Mouse (Mus musculus): ENCODE results near the gene Cwc25. TPM values are rescaled to one million over a fixed set of nuclear protein-coding genes. Genes with fewer than 3 reads are reported as not detected.

The Cwc25 gene
- polyA plus RNA-seq (2012; ENCODE audit: low replicate concordance): 9.5 and 15.2 TPM in 2 replicates

DNA sequence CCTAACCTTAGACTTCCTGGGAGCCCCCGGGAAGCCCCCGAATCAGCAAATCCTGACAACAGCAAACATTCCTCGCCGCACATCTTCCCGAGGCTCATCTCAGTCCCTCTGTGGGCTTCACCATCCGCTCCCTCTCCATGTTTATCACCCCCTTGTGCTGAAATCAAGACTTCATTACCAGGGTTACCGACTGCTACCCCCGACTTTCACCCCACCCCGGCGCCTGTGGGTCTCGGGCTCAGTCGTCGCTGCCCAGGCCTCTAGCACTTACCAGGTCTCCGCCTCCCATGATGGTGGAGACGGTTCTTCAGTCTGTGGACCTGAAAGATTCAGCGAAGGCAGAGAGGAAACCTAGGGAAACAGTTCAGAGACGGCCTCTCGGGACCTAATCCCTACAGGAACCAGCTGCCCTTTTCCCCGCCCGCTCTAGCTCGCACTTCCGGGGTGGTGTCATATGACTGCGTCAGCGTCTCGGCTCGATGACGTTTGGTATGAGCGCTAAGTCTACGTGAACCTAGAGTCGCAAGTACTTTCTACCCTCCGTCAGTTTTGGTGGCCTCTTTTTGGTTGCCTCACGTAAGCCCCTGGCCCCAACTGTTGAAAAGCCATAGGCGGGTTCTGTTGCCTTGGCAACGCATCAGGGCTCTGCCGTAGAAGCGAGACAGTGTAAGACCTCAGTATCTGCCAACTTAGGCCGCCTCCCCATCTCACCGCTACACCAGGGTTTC lies at the start of gene Cwc25:
Gene Cwc25 (minus strand): TSS at position 403 of the 728 bp plus-strand sequence.

DNA sequence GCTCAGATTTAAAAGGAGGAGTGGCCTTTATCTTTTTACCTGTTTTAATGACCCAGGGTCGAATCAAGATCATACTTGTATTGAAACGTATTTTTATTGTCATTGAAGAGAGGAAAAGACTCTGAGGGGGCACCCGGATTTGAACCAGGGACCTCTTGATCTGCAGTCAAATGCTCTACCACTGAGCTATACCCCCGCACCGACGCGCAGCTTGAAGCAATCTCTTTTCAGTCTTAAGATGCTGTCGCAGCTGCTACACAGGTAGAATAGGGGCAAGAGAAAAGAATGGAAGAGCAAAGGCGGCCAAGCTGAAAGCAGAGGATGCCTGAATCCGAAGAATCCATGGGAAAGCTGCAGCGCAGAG lies 32.4 kb upstream of the Cwc25 start, which contains the start of gene Lasp1:
Gene Lasp1 (plus strand): TSS at position 219 of the 364 bp plus-strand sequence.

DNA sequence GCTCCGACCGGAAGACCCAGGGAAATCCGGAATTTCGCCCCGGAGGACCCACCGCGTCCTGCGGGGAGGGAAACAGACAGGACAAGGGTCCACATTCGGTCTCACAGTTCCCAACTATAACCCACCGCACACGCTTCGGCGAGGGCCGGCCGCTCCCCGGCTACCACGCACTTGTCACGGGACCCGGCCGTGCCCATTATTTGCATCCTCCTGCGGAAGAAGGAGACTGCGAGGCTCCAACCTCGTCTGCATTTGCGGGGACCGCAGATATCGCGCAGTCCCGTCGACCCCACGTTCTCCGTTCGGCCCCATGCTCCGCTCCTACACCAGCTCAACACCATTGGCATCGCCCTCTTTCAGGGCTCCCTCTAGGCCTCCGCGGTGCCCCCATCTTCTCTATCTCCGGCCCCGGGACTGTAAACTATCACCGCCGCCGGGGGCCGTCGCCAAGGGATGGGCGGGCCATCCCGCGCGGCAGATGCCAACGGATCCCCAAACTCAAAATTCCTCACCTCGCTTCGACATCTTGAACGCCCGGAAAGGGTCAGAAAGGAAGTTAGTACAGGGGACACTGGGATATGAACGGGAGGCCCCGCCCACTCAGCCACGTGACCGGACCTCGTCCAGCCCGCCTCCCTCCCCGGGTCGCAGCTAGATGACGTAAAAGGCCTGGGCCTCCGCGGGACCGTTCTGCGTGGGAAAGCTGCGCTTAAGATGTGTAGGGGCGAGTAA lies 15.6 kb upstream of the Cwc25 start, which contains the start of gene Rpl23:
Gene Rpl23 (minus strand): TSS at position 606 of the 732 bp plus-strand sequence.

DNA sequence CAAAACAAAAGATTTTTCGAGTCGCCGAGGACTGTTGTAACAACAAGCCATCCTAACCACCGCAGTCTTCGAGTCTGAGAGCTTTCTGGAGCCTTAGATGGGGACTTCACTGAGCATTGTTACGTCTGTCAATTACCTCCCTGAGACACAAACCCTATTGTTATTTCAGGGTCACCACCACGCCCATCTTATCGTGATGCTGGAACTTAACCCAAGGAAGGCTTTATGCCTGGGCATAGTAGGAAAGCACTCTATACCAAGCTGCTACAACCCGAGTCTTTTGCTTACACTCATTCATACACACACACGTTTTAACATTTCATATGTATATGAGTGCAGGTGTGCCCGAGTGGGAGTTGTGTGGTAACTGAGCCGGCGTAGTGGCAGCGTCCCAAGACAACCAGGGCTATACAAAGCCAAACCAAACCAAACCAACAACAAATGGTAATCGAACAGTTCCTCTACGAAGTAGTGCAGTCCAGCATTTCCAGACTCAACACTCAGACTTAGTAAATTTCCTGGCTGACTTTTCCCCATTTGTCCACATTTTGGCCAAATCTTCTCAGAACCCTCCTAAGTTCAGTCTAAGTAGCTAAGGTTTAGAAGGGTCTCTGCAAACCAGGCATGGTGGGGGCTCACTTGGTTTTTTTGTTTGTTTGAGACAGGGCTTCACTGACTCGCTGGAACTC lies 9.6 kb upstream of the Cwc25 start, which contains the start of gene 1700001P01Rik:
Gene 1700001P01Rik (minus strand): TSS at position 111 of the 689 bp plus-strand sequence.

DNA sequence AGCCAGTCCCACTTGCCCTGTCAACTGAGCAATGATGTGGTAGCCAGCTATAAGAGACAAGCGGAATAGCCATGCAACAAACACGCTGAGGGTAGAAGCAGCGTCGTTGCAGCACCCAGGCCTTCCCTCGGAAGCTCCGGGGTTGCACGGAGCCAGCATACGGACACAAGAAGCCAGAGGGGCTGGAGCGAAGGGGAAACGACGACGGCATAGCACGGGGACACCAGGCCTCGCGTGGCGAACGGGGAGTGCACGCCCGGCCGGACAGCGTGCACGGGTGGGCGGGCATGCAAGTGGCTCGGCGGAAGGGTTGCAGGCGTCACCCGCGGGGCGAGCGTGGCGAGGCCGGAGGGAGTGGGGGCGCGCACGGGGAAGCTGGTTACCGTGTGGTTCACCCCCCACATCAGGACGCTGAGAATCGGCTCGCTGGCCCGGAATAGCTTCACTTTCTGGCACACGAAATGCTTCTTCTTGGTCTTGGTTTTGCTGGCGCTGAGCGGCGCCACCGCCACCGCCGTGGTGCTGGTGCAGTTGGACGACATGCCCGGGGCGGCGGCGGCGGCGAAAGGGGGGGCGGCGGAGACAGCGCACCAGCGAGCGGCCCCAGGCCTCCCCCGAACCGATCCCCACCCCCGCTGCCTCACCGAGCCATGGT lies 22.2 kb downstream of the Cwc25 start, which contains the start of gene Pip4k2b:
Gene Pip4k2b (minus strand): TSS at position 642 of the 655 bp plus-strand sequence.

DNA sequence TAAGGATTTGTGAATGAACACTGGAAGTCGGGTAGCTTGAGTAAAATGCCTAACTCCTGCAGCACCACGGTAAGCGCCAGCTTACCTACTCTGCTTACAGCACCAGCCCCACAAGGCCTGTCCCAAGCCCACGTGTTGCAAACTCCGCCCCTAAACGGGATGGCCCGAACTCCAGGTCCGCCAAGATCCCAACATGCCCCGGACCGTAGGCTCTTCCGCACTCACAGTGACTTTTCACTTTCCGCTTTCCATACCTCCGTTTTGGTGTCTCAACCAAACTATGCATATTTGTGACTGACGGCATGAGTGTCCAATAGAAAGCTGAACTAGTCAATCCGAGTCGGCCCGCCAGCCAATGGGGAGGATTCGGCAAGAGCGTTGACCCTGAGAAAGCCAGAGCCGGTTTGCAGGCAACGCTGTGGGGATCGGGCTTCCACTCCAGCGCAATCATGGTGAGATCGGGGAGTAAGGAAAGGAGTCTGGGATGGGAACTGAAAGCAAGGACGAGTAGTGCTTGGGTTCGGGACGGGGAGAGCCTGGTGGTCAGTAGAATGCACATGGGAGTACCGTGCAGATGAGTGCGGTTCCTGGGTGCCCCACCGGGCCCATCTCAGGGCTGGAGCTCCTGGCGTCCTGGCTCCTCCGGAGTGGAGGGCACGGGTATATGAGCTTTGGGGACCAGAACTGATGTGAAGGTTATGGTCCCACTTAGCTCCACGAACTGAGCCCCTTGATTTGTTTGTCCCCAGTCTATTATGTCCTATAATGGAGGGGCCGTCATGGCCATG lies 63.1 kb downstream of the Cwc25 start, which contains the start of gene Psmb3:
Gene Psmb3 (plus strand): TSS at position 361 of the 788 bp plus-strand sequence.

DNA sequence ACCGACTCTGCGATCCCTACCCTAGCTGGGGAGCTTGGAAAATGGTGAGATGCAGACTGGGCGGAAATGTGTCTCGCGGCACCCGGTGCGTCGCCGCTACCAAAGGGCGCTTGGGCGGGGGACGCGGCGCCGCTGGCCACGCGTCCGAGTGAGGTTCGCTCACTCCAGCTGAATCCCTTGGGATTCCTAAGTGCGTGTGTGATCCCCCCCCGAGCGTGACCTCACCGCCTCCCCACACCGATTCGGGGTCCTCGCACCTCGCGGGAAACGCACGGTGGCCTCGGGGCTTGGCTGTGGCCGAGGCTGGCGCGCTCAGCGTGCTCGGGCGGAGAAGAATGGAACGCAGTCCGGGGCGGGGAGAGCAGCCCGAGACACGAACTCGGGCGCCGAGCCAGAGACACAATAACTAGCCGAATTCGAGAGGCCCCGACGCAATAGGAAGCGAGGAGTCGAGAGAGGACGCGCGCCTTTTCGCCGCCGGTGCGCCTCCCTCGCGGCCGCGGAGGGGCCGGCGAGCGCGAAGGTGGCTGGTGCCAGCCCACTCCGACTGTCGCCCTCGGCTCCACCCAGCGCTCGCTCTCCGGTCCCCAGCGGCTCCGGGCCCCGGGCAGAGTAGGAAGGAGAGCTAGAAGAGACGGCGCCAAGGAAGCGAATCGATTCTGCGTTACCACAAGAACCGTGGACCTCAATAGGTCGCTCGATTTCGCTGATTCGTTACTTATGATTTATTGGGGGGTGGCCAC lies 66.2 kb downstream of the Cwc25 start, which contains the start of gene Pcgf2:
Gene Pcgf2 (minus strand): TSS at position 495 of the 743 bp plus-strand sequence.

Other genes with a start within 250 kb of the Cwc25 start
- gene Srcin1, start 190.4 kb downstream of the Cwc25 start, polyA plus RNA-seq (2012; ENCODE audit: low replicate concordance): 0.05 and 0.17 TPM in 2 replicates
- gene Epop, start 136.9 kb downstream of the Cwc25 start, polyA plus RNA-seq (2012; ENCODE audit: low replicate concordance): 14.7 and 27.2 TPM in 2 replicates
- 51.6 and 57.1 TPM in 2 replicates for gene Mllt6, start 103.1 kb downstream of the Cwc25 start, polyA plus RNA-seq (2012; ENCODE audit: low replicate concordance)
- 1.3 TPM in 1 of 2 replicates, not detected in the other for gene Cisd3, start 80.7 kb downstream of the Cwc25 start, polyA plus RNA-seq (2012; ENCODE audit: low replicate concordance)
- gene Pcgf2, start 66.1 kb downstream of the Cwc25 start, polyA plus RNA-seq (2012; ENCODE audit: low replicate concordance): 11.3 and 21.5 TPM in 2 replicates
- gene Psmb3, start 63.2 kb downstream of the Cwc25 start, polyA plus RNA-seq (2012; ENCODE audit: low replicate concordance): 19.4 and 136 TPM in 2 replicates
- gene Pip4k2b, start 21.9 kb downstream of the Cwc25 start, polyA plus RNA-seq (2012; ENCODE audit: low replicate concordance): 22.9 and 26.5 TPM in 2 replicates
- 1.4 TPM in 1 of 2 replicates, not detected in the other for gene 1700001P01Rik, start 9.4 kb upstream of the Cwc25 start, polyA plus RNA-seq (2012; ENCODE audit: low replicate concordance)
- gene Rpl23, start 15.9 kb upstream of the Cwc25 start, polyA plus RNA-seq (2012; ENCODE audit: low replicate concordance): 28.5 and 58.3 TPM in 2 replicates
- gene Lasp1, start 32.4 kb upstream of the Cwc25 start, polyA plus RNA-seq (2012; ENCODE audit: low replicate concordance): 26.1 and 92.3 TPM in 2 replicates
- gene B230217C12Rik, start 74.2 kb upstream of the Cwc25 start, polyA plus RNA-seq (2012; ENCODE audit: low replicate concordance): 0.34 TPM in 1 of 2 replicates, not detected in the other
- not detected in 2 replicates for gene Fbxo47, start 117.6 kb upstream of the Cwc25 start, polyA plus RNA-seq (2012; ENCODE audit: low replicate concordance)
- 1.2 and 1.7 TPM in 2 replicates for gene Plxdc1, start 219.9 kb upstream of the Cwc25 start, polyA plus RNA-seq (2012; ENCODE audit: low replicate concordance)
- 2.2 and 3.6 TPM in 2 replicates for gene Arl5c, start 229.6 kb upstream of the Cwc25 start, polyA plus RNA-seq (2012; ENCODE audit: low replicate concordance)